ENCODE assay signal across 8 mouse cellular contexts in the genomic region with DNA sequence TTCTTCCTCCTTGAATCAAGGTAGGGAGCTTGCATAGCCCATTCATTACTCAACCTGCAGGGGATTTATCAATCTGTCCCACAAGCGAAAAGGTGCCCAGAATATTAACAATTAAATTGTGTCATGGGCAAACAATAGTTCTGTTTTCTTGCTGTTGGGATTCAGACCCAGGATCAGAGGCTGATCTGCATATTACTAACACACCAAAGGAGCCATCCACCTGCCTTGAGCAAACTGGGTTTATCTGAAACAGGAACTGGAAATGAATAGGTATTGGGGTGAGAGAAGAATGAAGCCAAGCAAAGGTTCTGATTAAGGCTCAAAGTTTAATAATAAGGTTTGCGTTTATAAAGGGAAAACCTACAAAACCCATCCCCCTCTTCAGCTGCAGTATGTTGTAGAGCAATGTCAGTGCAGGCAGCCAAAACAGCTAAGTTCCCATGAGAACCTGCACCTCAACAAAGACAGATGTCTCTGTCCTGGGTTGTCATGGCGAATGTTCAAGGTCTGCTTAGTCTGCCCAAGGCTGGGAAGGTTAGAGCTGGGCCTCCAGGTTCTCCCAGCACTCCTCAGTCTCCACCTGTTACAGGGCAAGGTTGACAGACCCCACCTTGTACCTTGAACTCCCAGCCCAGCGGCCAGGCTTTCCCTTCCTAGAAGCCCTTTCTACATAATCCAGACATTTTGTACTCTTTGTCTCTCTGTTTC. TPM values are rescaled to one million over a fixed set of nuclear protein-coding genes. Genes with fewer than 3 reads are reported as not detected.
DNase-seq lines count a peak whose midpoint lies in the region; ATAC-seq and TF ChIP-seq lines count a peak whose summit lies in the region.
"Not testable (repeated sequence)": the region's sequence is repeated elsewhere in the genome, so short reads cannot be mapped to it uniquely, and the experiment has no call there.

No protein-coding gene starts in this region.

- H3K9ac ChIP-seq in embryonic facial prominence, embryonic 14.5 days (ENCODE audit: low read depth, low read length); heart, embryonic 12.5 days; intestine, embryonic 15.5 days; liver, embryonic 11.5 days (ENCODE audit: low read depth, low read length): not testable (repeated sequence)

- H3K4me3 ChIP-seq in embryonic facial prominence, embryonic 14.5 days (ENCODE audit: low read depth, low read length): peak overlapping the region; percentile 62
- peak overlapping the region; percentile 61 for H3K4me3 ChIP-seq in heart, embryonic 12.5 days
- peak overlapping the region; percentile 58 for H3K4me3 ChIP-seq in intestine, embryonic 15.5 days (replicated peaks)
- H3K4me3 ChIP-seq in liver, embryonic 11.5 days (ENCODE audit: low read depth, low read length): peak overlapping the region; percentile 71; the same call in 1 of the 2 replicates
- H3K4me3 ChIP-seq in midbrain, embryonic 10.5 days: peak overlapping the region; percentile 66
- H3K4me3 ChIP-seq in small intestine, adult 2 months (ENCODE audit: low read depth, low read length): peak overlapping the region; percentile 77

- H3K4me1 ChIP-seq in embryonic facial prominence, embryonic 14.5 days (ENCODE audit: control insufficient read depth, insufficient read depth, low read length); heart, embryonic 12.5 days (replicated peaks); intestine, embryonic 15.5 days (replicated peaks); liver, embryonic 11.5 days (replicated peaks; ENCODE audit: control insufficient read depth, insufficient read depth, low read length); midbrain, embryonic 10.5 days; small intestine, adult 2 months (ENCODE audit: control insufficient read depth, insufficient read depth, insufficient read length, low read length): not testable (repeated sequence)

- not testable (repeated sequence) for H3K36me3 ChIP-seq in embryonic facial prominence, embryonic 14.5 days (ENCODE audit: control insufficient read depth, insufficient read depth, low read length); heart, embryonic 12.5 days; intestine, embryonic 15.5 days; liver, embryonic 11.5 days (ENCODE audit: control insufficient read depth, insufficient read depth, low read length); midbrain, embryonic 10.5 days; small intestine, adult 2 months (ENCODE audit: control insufficient read depth, insufficient read depth, low read length)

- not testable (repeated sequence) for ATAC-seq in embryonic facial prominence, embryonic 14.5 days (ENCODE audit: low read depth); heart, embryonic 12.5 days (ENCODE audit: insufficient number of reproducible peaks, low FRiP score)
- ATAC-seq in intestine, embryonic 15.5 days: peak; percentile 79
- ATAC-seq in liver, embryonic 11.5 days (replicated peaks; ENCODE audit: low FRiP score): peak; percentile 15

- not testable (repeated sequence) for H3K27me3 ChIP-seq in embryonic facial prominence, embryonic 14.5 days (replicated peaks; ENCODE audit: control insufficient read depth, insufficient read depth, low read length); heart, embryonic 12.5 days (replicated peaks); intestine, embryonic 15.5 days (replicated peaks); liver, embryonic 11.5 days (replicated peaks; ENCODE audit: control insufficient read depth, insufficient read depth, low read length); midbrain, embryonic 10.5 days (ENCODE audit: low read depth, poor library complexity, severe bottlenecking); small intestine, adult 2 months (ENCODE audit: control insufficient read depth, insufficient read depth, low read length)

- H3K27ac ChIP-seq in embryonic facial prominence, embryonic 14.5 days (replicated peaks; ENCODE audit: low read depth, low read length); heart, embryonic 12.5 days (ENCODE audit: poor library complexity, severe bottlenecking); intestine, embryonic 15.5 days; liver, embryonic 11.5 days (ENCODE audit: low read depth, low read length); small intestine, adult 2 months (ENCODE audit: insufficient read depth, low read depth, low read length): not testable (repeated sequence)
- H3K27ac ChIP-seq in midbrain, embryonic 10.5 days (replicated peaks): peak overlapping the region; percentile 61; the same call in 1 of the 2 replicates

- 67% methylated on average over 4 of the region's 4 CpGs for WGBS in embryonic facial prominence, embryonic 14.5 days
- 64% methylated on average over 4 of the region's 4 CpGs for WGBS in heart, embryonic 12.5 days
- 50% methylated on average over 4 of the region's 4 CpGs for WGBS in intestine, embryonic 15.5 days
- 60% methylated on average over 4 of the region's 4 CpGs for WGBS in liver, embryonic 11.5 days
- WGBS in midbrain, embryonic 10.5 days: 55% methylated on average over 4 of the region's 4 CpGs
- 32% methylated on average over 4 of the region's 4 CpGs for WGBS in small intestine, adult 2 months

- not testable (repeated sequence) for H3K9me3 ChIP-seq in embryonic facial prominence, embryonic 14.5 days (ENCODE audit: control insufficient read depth, low read length); heart, embryonic 12.5 days (replicated peaks); intestine, embryonic 15.5 days; liver, embryonic 11.5 days (ENCODE audit: control insufficient read depth, low read length); midbrain, embryonic 10.5 days (replicated peaks)

- not testable (repeated sequence) for TF ChIP-seq CTCF in small intestine, adult 2 months (IDR thresholded peaks at IDR 0.05; ENCODE audit: extremely low read depth, insufficient read length, insufficient replicate concordance, low read depth, low read length)

- not testable (repeated sequence) for TF ChIP-seq POLR2A in small intestine, adult 2 months (IDR thresholded peaks at IDR 0.05; ENCODE audit: low read depth, low read length)

- peak overlapping the region; percentile 59 for H3K4me2 ChIP-seq in embryonic facial prominence, embryonic 14.5 days (ENCODE audit: low read depth, low read length)
- H3K4me2 ChIP-seq in heart, embryonic 12.5 days: peak overlapping the region; percentile 65
- H3K4me2 ChIP-seq in intestine, embryonic 15.5 days (replicated peaks): peak overlapping the region; percentile 57
- H3K4me2 ChIP-seq in liver, embryonic 11.5 days: peak overlapping the region; percentile 68; the same call in 1 of the 2 replicates

- DNase-seq in A20 (ENCODE audit: low read depth, low spot score): peak; percentile 59
- DNase-seq in adipocyte (ENCODE audit: low spot score): peak; percentile 9
- not testable (repeated sequence) for DNase-seq in embryonic facial prominence, embryonic 14.5 days (ENCODE audit: low spot score); liver, embryonic 11.5 days (ENCODE audit: low spot score); midbrain, embryonic 10.5 days (ENCODE audit: low spot score)

RNA-seq across cellular contexts. Expression of a gene that starts 0.5 kb away (rescaled TPM):
- polyA plus RNA-seq in embryonic facial prominence, embryonic 14.5 days (2014; fragmentation: Nextera tagmentation; extraction: Ambion mirVana): 7.5 and 7.7 TPM in 2 replicates
- 4.3 and 5.2 TPM in 2 replicates for polyA plus RNA-seq in heart, embryonic 12.5 days (2016; fragmentation: Nextera tagmentation; extraction: Ambion mirVana)
- 11.1 and 13.2 TPM in 2 replicates for polyA plus RNA-seq in intestine, embryonic 15.5 days (2015; fragmentation: Nextera tagmentation; extraction: Ambion mirVana)
- 7.5 and 10.1 TPM in 2 replicates for polyA plus RNA-seq in liver, embryonic 11.5 days (2014; fragmentation: Nextera tagmentation; extraction: Ambion mirVana)
- polyA plus RNA-seq in midbrain, embryonic 10.5 days (2016; fragmentation: Nextera tagmentation; extraction: Ambion mirVana): 9.4 and 10.2 TPM in 2 replicates
- 0.24 TPM in 1 of 2 replicates, not detected in the other for polyA plus RNA-seq in small intestine, adult 2 months (2012; rRNA removed)
